Mouse (Mus musculus): ENCODE data around the gene Tnp2.

DNA sequence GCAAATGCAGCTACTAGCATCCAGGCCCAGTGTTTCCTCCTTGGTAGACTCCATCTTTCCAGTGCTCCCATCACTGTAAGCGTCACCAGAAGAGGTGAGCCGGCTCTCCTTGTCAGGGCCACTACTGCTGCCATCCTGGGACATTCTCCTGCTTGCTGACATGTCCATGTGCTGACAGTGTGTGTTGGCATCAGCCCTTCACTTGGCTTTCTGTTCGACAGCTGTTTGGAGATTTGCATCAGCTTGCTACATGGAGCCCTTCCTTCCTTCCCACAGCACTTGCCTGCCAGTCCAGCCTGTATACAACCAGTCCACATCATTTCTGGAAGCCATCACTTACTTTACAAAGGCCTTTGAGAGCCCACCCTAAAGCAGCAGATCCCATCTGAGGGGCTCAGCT, 49.6 kb downstream of the Tnp2 start:
- TF ChIP-seq GATA1 (IDR thresholded peaks at IDR 0.05; ENCODE audit: low read length) = no peak
- no peak for TF ChIP-seq TAL1 (IDR thresholded peaks at IDR 0.05; ENCODE audit: low read length)

All from erythroblast, embryonic 14.5 days (primary cell).